Mouse (Mus musculus) embryonic facial prominence, embryonic 13.5 days (tissue): ENCODE data around the gene Trmt1. TPM values are rescaled to one million over a fixed set of nuclear protein-coding genes. Genes with fewer than 3 reads are reported as not detected.

Experiments
- ATAC-seq: fragments of 200-750 bp; cut with Nextera tagmentation; 2 replicates; pipeline ENCODE4 v1.8.0; 2017; ENCODE audit warnings: low read depth; ENCODE audit not compliant: insufficient number of reproducible peaks, insufficient read depth, low FRiP score, low TSS enrichment
- H3K27ac ChIP-seq: fragments of 300-500 bp; sonication (generic); 2 replicates; pipeline ENCODE4 v1.5.1; 2015; ENCODE audit warnings: moderate library complexity, mild to moderate bottlenecking, inconsistent platforms
- H3K27me3 ChIP-seq: fragments of 300-500 bp; sonication (generic); 2 replicates; pipeline ENCODE4 v1.6.1; 2015; ENCODE audit warnings: mild to moderate bottlenecking, inconsistent platforms
- H3K36me3 ChIP-seq: fragments of 300-500 bp; sonication (generic); 2 replicates; pipeline ENCODE4 v1.6.1; 2015; ENCODE audit warnings: mild to moderate bottlenecking, inconsistent platforms
- H3K4me1 ChIP-seq: fragments of 300-500 bp; sonication (generic); 2 replicates; pipeline ENCODE4 v1.6.1; 2015; ENCODE audit warnings: inconsistent platforms
- H3K4me2 ChIP-seq: fragments of 300-500 bp; sonication (generic); 2 replicates; pipeline ENCODE4 v1.6.1; 2015; ENCODE audit warnings: moderate library complexity, mild to moderate bottlenecking, inconsistent platforms
- H3K4me3 ChIP-seq: fragments of 300-500 bp; sonication (generic); 2 replicates; pipeline ENCODE4 v1.5.1; 2015; ENCODE audit warnings: mild to moderate bottlenecking, inconsistent platforms
- H3K9ac ChIP-seq: fragments of 300-500 bp; sonication (generic); 2 replicates; pipeline ENCODE4 v1.6.1; 2015; ENCODE audit warnings: mild to moderate bottlenecking, inconsistent platforms
- H3K9me3 ChIP-seq: fragments of 300-500 bp; sonication (generic); 2 replicates; pipeline ENCODE4 v1.6.1; 2016; ENCODE audit warnings: inconsistent platforms
- WGBS: fragments of 180-500 bp; shearing (Covaris S2); methylation state at CpG from one replicate; pipeline ENCODE4 v1.1.7; 2015; ENCODE audit warnings: mixed read lengths; 5-methylcytosine and 5-hydroxymethylcytosine counted together
- polyA plus RNA-seq: library from polyadenylated mRNA; unstranded; fragments of >200 nt; fragmentation: Nextera tagmentation; extraction: Ambion mirVana; gene quantifications from 2 replicates; pipeline ENCODE4 v1.2.1, GENCODE M21; 2015

The Trmt1 gene
- polyA plus RNA-seq, 1 experiment from 2014 or later = 78.6 TPM

- peaks cover 77% of the 10 kb centered on the region for H3K27me3 ChIP-seq
- H3K4me1 ChIP-seq = peaks cover 66% of the 10 kb centered on the region
- H3K9me3 ChIP-seq = no peaks in the 10 kb centered on the region
- ATAC-seq = no peak
- peak overlapping the region; percentile 20 for H3K4me3 ChIP-seq
- peak overlapping the region; percentile 55 for H3K9ac ChIP-seq
- H3K27ac ChIP-seq = no peak overlapping the region
- WGBS = 3% methylated on average over 55 of the region's 61 CpGs
- H3K4me2 ChIP-seq = peak overlapping the region; percentile 46
- H3K36me3 ChIP-seq = peaks cover 16% of the 10 kb centered on the region
These were observed 19.0 kb downstream of the Trmt1 start for GRCm38 (mm10) chr8:84704867-84705831.

GRCm38 (mm10) chr8:84705960-84706359, 19.9 kb downstream of the Trmt1 start:
- ATAC-seq = no peak
- Histone ChIP-seq H3K27ac (no peak overlapping the region), H3K9ac (peak overlapping the region; percentile 55), H3K36me3 (peaks cover 14% of the 10 kb centered on the region), H3K4me1 (peaks cover 64% of the 10 kb centered on the region), H3K4me2 (peak overlapping the region; percentile 46), H3K9me3 (no peaks in the 10 kb centered on the region), H3K27me3 (peaks cover 76% of the 10 kb centered on the region), H3K4me3 (peak overlapping the region; percentile 20)
- WGBS = 4% methylated on average over 12 of the region's 12 CpGs

GRCm38 (mm10) chr8:84706610-84707266, 20.6 kb downstream of the Trmt1 start:
- 7% methylated on average over 45 of the region's 45 CpGs for WGBS
- Histone ChIP-seq H3K4me3 (peak overlapping the region; percentile 19), H3K4me2 (peak overlapping the region; percentile 39), H3K27me3 (peaks cover 68% of the 10 kb centered on the region), H3K9ac (peak overlapping the region; percentile 58), H3K9me3 (no peaks in the 10 kb centered on the region), H3K36me3 (peaks cover 19% of the 10 kb centered on the region), H3K27ac (peak overlapping the region; percentile 14), H3K4me1 (peaks cover 66% of the 10 kb centered on the region)
- no peak for ATAC-seq

GRCm38 (mm10) chr8:84707267-84707883, 21.3 kb downstream of the Trmt1 start:
- H3K9me3 ChIP-seq = no peaks in the 10 kb centered on the region
- H3K27ac ChIP-seq = peak overlapping the region; percentile 14
- WGBS = 17% methylated on average over 22 of the region's 22 CpGs
- H3K27me3 ChIP-seq = peaks cover 62% of the 10 kb centered on the region
- peaks cover 69% of the 10 kb centered on the region for H3K4me1 ChIP-seq
- peak overlapping the region; percentile 19 for H3K4me3 ChIP-seq
- peak overlapping the region; percentile 39 for H3K4me2 ChIP-seq
- ATAC-seq = no peak
- H3K9ac ChIP-seq = peak overlapping the region; percentile 58
- peaks cover 19% of the 10 kb centered on the region for H3K36me3 ChIP-seq

- Histone ChIP-seq H3K9me3 (no peaks in the 10 kb centered on the region), H3K9ac (peak overlapping the region; percentile 36; the same call in 1 of the 2 replicates), H3K27ac (no peak overlapping the region), H3K4me1 (peaks cover 75% of the 10 kb centered on the region), H3K4me3 (no peak overlapping the region), H3K27me3 (peaks cover 54% of the 10 kb centered on the region), H3K36me3 (peaks cover 15% of the 10 kb centered on the region), H3K4me2 (peak overlapping the region; percentile 39; the same call in 1 of the 2 replicates)
- WGBS = 20% methylated on average over 15 of the region's 15 CpGs
- ATAC-seq = no peak
These were observed 22.0 kb downstream of the Trmt1 start for GRCm38 (mm10) chr8:84708071-84708541.

- Histone ChIP-seq H3K27me3 (peaks cover 46% of the 10 kb centered on the region), H3K4me3 (no peak overlapping the region), H3K4me1 (peaks cover 83% of the 10 kb centered on the region), H3K27ac (no peak overlapping the region; the same call in 1 of the 2 replicates), H3K4me2 (no peak overlapping the region), H3K36me3 (peaks cover 22% of the 10 kb centered on the region), H3K9ac (peak overlapping the region; percentile 17; the same call in 1 of the 2 replicates), H3K9me3 (no peaks in the 10 kb centered on the region)
- ATAC-seq = peak; percentile 28; the same call in 1 of the 2 replicates
- 14% methylated on average over 12 of the region's 12 CpGs for WGBS
These were observed 22.8 kb downstream of the Trmt1 start for GRCm38 (mm10) chr8:84708774-84709475.

- Histone ChIP-seq H3K36me3 (peaks cover 27% of the 10 kb centered on the region), H3K4me2 (no peak overlapping the region), H3K9me3 (no peaks in the 10 kb centered on the region), H3K9ac (0 out of 2 replicates have a peak overlapping the region, but pooled peaks have one; percentile 16), H3K27me3 (peaks cover 39% of the 10 kb centered on the region), H3K4me1 (peaks cover 83% of the 10 kb centered on the region), H3K4me3 (no peak overlapping the region), H3K27ac (peak overlapping the region; percentile 57; the same call in 1 of the 2 replicates)
- WGBS = 98% methylated on average over 1 of the region's 1 CpGs
- no peak for ATAC-seq
These were observed 23.8 kb downstream of the Trmt1 start for GRCm38 (mm10) chr8:84709931-84710330.

GRCm38 (mm10) chr8:84711312-84711711, 25.2 kb downstream of the Trmt1 start:
- Histone ChIP-seq H3K4me2 (peak overlapping the region; percentile 44; the same call in 1 of the 2 replicates), H3K36me3 (peaks cover 32% of the 10 kb centered on the region), H3K27me3 (peaks cover 38% of the 10 kb centered on the region), H3K4me3 (no peak overlapping the region), H3K27ac (peak overlapping the region; percentile 98), H3K9me3 (no peaks in the 10 kb centered on the region), H3K9ac (peak overlapping the region; percentile 61; the same call in 1 of the 2 replicates), H3K4me1 (peaks cover 84% of the 10 kb centered on the region)
- WGBS = 39% methylated on average over 3 of the region's 3 CpGs
- ATAC-seq = no peak

GRCm38 (mm10) chr8:84711933-84712758, 26.0 kb downstream of the Trmt1 start:
- peak overlapping the region; percentile 12; the same call in 1 of the 2 replicates for H3K4me3 ChIP-seq
- peaks cover 83% of the 10 kb centered on the region for H3K4me1 ChIP-seq
- no peaks in the 10 kb centered on the region for H3K9me3 ChIP-seq
- peaks cover 38% of the 10 kb centered on the region for H3K36me3 ChIP-seq
- H3K27me3 ChIP-seq = peaks cover 34% of the 10 kb centered on the region
- H3K27ac ChIP-seq = peak overlapping the region; percentile 98
- peak overlapping the region; percentile 44 for H3K4me2 ChIP-seq
- 14% methylated on average over 11 of the region's 11 CpGs for WGBS
- peak; percentile 83 for ATAC-seq
- peak overlapping the region; percentile 61 for H3K9ac ChIP-seq

GRCm38 (mm10) chr8:84712759-84713120, 26.6 kb downstream of the Trmt1 start:
- peak overlapping the region; percentile 61 for H3K9ac ChIP-seq
- H3K4me3 ChIP-seq = no peak overlapping the region; the same call in 1 of the 2 replicates
- H3K4me2 ChIP-seq = peak overlapping the region; percentile 44
- H3K27ac ChIP-seq = peak overlapping the region; percentile 98
- WGBS = 14% methylated on average over 3 of the region's 3 CpGs
- H3K36me3 ChIP-seq = peaks cover 40% of the 10 kb centered on the region
- H3K4me1 ChIP-seq = peaks cover 83% of the 10 kb centered on the region
- H3K27me3 ChIP-seq = peaks cover 28% of the 10 kb centered on the region
- peak; percentile 27; the same call in 1 of the 2 replicates for ATAC-seq
- H3K9me3 ChIP-seq = no peaks in the 10 kb centered on the region
